Mouse (Mus musculus) stomach, embryonic 15.5 days (tissue): ENCODE results near the gene Gm9573. TPM values are rescaled to one million over a fixed set of nuclear protein-coding genes. Genes with fewer than 3 reads are reported as not detected.

Source experiments
- ATAC-seq: fragments of 200-750 bp; cut with Nextera tagmentation; 2 replicates; pipeline ENCODE4 v1.8.0; 2017; ENCODE audit warnings: low read depth, moderate number of reproducible peaks, moderate TSS enrichment; ENCODE audit not compliant: insufficient read depth, low FRiP score
- H3K27ac ChIP-seq: fragments of 300-500 bp; sonication (generic); 2 replicates; pipeline ENCODE4 v1.5.1; 2015; ENCODE audit warnings: mild to moderate bottlenecking, inconsistent platforms
- H3K27me3 ChIP-seq: fragments of 300-500 bp; sonication (generic); replicated peaks from 2 replicates; pipeline ENCODE4 v1.6.1; 2015; ENCODE audit warnings: inconsistent platforms
- H3K36me3 ChIP-seq: fragments of 300-500 bp; sonication (generic); 2 replicates; pipeline ENCODE4 v1.6.1; 2015; ENCODE audit warnings: inconsistent platforms
- H3K4me1 ChIP-seq: fragments of 300-500 bp; sonication (generic); 2 replicates; pipeline ENCODE4 v1.6.1; 2015; ENCODE audit warnings: inconsistent platforms
- H3K4me2 ChIP-seq: fragments of 300-500 bp; sonication (generic); 2 replicates; pipeline ENCODE4 v1.6.1; 2015; ENCODE audit warnings: mild to moderate bottlenecking, inconsistent platforms
- H3K4me3 ChIP-seq: fragments of 300-500 bp; sonication (generic); replicated peaks from 2 replicates; pipeline ENCODE4 v1.5.1; 2015; ENCODE audit warnings: inconsistent platforms
- H3K9ac ChIP-seq: fragments of 300-500 bp; sonication (generic); 2 replicates; pipeline ENCODE4 v1.6.1; 2015; ENCODE audit warnings: inconsistent platforms
- H3K9me3 ChIP-seq: fragments of 300-500 bp; sonication (generic); 2 replicates; pipeline ENCODE4 v1.6.1; 2016; ENCODE audit warnings: inconsistent platforms
- WGBS: fragments of 180-500 bp; shearing (Covaris S2); methylation state at CpG from one replicate; pipeline ENCODE4 v1.1.7; 2015; 5-methylcytosine and 5-hydroxymethylcytosine counted together
- polyA plus RNA-seq: library from polyadenylated mRNA; unstranded; fragments of >200 nt; fragmentation: Nextera tagmentation; extraction: Ambion mirVana; gene quantifications from 2 replicates; pipeline ENCODE4 v1.2.1, GENCODE M21; 2015

Gene Gm9573
- polyA plus RNA-seq, 1 experiment from 2014 or later = 0.89 TPM

DNA sequence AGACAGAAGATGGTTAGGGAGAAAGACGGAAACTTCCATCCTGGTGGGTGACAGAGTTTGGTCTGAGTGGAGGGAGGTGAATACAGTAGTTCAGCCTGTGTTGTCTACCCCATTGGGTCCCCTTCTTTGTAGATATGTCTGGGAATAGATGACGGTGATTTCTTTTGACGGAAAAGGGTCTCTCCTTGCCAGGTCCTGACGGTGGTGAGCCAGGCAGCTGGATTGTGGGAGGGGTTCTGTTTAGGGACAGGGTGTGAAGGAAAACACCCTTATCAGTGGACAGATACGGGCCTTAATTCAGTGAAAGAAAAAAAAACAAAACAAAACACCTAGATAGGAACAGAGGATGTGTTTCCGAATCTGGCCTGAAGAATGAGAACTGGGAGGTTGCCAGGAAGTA is 12.9 kb upstream of the Gm9573 start:
- WGBS = 42% methylated on average over 6 of the region's 6 CpGs
- H3K27ac ChIP-seq = peak overlapping the region; percentile 83
- H3K4me3 ChIP-seq = 0 out of 2 replicates have a peak overlapping the region, but pooled peaks have one; percentile 2

DNA sequence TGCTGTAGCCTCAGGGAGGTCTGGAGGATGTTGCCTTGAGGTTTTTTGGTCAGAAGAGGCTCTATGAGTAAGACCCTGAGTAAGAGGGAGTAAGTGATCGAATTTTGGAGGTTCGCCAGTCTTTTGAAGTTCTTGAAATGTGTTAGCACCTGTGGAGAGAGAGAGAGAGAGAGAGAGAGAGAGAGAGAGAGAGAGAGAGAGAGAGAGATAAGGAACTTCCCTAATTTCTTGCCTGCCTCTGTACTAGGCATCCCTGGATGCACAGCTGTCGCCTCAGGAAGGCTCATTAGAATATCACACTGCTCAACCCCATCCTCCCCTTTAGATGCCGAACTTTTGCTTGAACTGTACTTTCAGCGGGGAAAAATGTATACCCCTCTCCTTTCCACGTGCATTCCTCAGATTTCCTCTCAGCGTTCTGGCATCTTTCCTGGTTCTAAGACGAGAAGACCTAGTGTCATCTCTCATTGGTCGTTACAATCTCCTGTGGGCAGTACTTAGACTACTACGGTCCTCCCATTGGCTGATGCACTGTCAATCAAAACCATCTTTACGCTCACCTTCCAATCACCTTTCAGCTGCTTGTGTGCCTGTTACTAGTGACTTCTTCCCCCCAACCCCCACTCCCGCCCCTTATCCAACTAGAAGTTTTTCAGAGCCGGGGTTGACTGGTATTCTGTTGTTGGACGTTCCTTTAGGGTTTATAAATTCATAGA is 12.2 kb upstream of the Gm9573 start:
- H3K4me3 ChIP-seq = 0 out of 2 replicates have a peak overlapping the region, but pooled peaks have one; percentile 2
- peak overlapping the region; percentile 32; the same call in 1 of the 2 replicates for H3K4me2 ChIP-seq
- H3K27ac ChIP-seq = peak overlapping the region; percentile 83
- peaks cover 7% of the 10 kb centered on the region; the same call in 1 of the 2 replicates for H3K4me1 ChIP-seq
- peak; percentile 89 for ATAC-seq
- no peaks in the 10 kb centered on the region for H3K36me3 ChIP-seq
- H3K27me3 ChIP-seq = no peaks in the 10 kb centered on the region
- no peaks in the 10 kb centered on the region for H3K9me3 ChIP-seq
- WGBS = 19% methylated on average over 14 of the region's 14 CpGs
- no peak overlapping the region for H3K9ac ChIP-seq

More for the DNA sequence above, 12.9 kb upstream of the Gm9573 start:
- Histone ChIP-seq H3K4me1 (peaks cover 7% of the 10 kb centered on the region; the same call in 1 of the 2 replicates), H3K4me2 (peak overlapping the region; percentile 32; the same call in 1 of the 2 replicates), H3K9ac (no peak overlapping the region), H3K27me3 (no peaks in the 10 kb centered on the region), H3K36me3 (no peaks in the 10 kb centered on the region), H3K9me3 (no peaks in the 10 kb centered on the region)
- ATAC-seq = no peak

- H3K9me3 ChIP-seq = no peaks in the 10 kb centered on the region
- H3K4me1 ChIP-seq = peaks cover 7% of the 10 kb centered on the region; the same call in 1 of the 2 replicates
- WGBS = 30% methylated on average over 5 of the region's 5 CpGs
- ATAC-seq = no peak
- H3K9ac ChIP-seq = no peak overlapping the region
- no peak overlapping the region for H3K27ac ChIP-seq
- no peaks in the 10 kb centered on the region for H3K27me3 ChIP-seq
- no peak overlapping the region for H3K4me2 ChIP-seq
- no peak overlapping the region for H3K4me3 ChIP-seq
- H3K36me3 ChIP-seq = no peaks in the 10 kb centered on the region
These were observed 9.9 kb upstream of the Gm9573 start for GRCm38 (mm10) chr17:35636363-35636762.

- ATAC-seq = 0 out of 2 replicates have a peak, but pooled peaks have one; percentile 6
- H3K27ac ChIP-seq = 0 out of 2 replicates have a peak overlapping the region, but pooled peaks have one; percentile 31
- H3K9ac ChIP-seq = no peak overlapping the region
- no peaks in the 10 kb centered on the region for H3K36me3 ChIP-seq
- 2% methylated on average over 15 of the region's 15 CpGs for WGBS
- H3K4me1 ChIP-seq = peaks cover 7% of the 10 kb centered on the region; the same call in 1 of the 2 replicates
- no peaks in the 10 kb centered on the region for H3K27me3 ChIP-seq
- no peaks in the 10 kb centered on the region for H3K9me3 ChIP-seq
- H3K4me3 ChIP-seq = peak overlapping the region; percentile 40
- H3K4me2 ChIP-seq = peak overlapping the region; percentile 62
These were observed 9.3 kb upstream of the Gm9573 start for GRCm38 (mm10) chr17:35635699-35636111.

- Histone ChIP-seq H3K4me2 (no peak overlapping the region), H3K36me3 (no peaks in the 10 kb centered on the region), H3K4me3 (no peak overlapping the region), H3K9ac (no peak overlapping the region), H3K9me3 (no peaks in the 10 kb centered on the region), H3K27me3 (no peaks in the 10 kb centered on the region), H3K27ac (no peak overlapping the region), H3K4me1 (peaks cover 7% of the 10 kb centered on the region; the same call in 1 of the 2 replicates)
- ATAC-seq = no peak
- WGBS = 73% methylated on average over 3 of the region's 3 CpGs
These were observed 8.8 kb upstream of the Gm9573 start for GRCm38 (mm10) chr17:35635202-35635601.

- Histone ChIP-seq H3K4me3 (no peak overlapping the region), H3K9ac (no peak overlapping the region), H3K27me3 (no peaks in the 10 kb centered on the region), H3K27ac (0 out of 2 replicates have a peak overlapping the region, but pooled peaks have one; percentile 26), H3K4me1 (0 out of 2 replicates have a peak, but pooled peaks cover 2% of the 10 kb centered on the region), H3K9me3 (no peaks in the 10 kb centered on the region), H3K36me3 (no peaks in the 10 kb centered on the region), H3K4me2 (no peak overlapping the region)
- WGBS = 6% methylated on average over 1 of the region's 1 CpGs
- ATAC-seq = peak; percentile 51
These were observed 7.6 kb upstream of the Gm9573 start for GRCm38 (mm10) chr17:35633992-35634391.

DNA sequence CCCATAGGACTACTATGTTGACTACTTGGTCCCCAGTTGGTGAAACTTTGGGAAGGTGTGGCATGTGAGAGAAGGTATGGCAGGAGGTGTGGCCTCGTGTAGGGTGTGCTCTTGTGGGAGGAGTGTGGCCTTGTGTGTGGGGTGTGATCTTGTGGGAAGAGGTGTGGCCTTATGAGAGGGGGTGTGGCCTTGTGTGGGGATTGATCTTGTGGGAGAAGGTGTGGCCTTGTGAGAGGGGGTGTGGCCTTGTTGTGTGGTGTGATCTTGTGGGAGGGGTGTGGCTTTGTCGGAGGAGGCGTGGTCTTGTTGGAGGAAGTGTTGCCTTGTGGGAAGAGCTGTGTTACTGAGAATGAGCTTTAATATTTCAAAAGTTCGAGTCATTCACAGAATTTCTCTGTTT is 9.3 kb downstream of the Gm9573 start:
- Histone ChIP-seq H3K4me3 (no peak overlapping the region), H3K4me1 (no peaks in the 10 kb centered on the region), H3K9me3 (no peaks in the 10 kb centered on the region), H3K27me3 (no peaks in the 10 kb centered on the region), H3K36me3 (no peaks in the 10 kb centered on the region), H3K4me2 (no peak overlapping the region), H3K27ac (no peak overlapping the region), H3K9ac (no peak overlapping the region)
- WGBS = 73% methylated on average over 4 of the region's 4 CpGs
- no peak for ATAC-seq

GRCm38 (mm10) chr17:35601736-35602354 is 24.6 kb downstream of the Gm9573 start:
- peak; percentile 74 for ATAC-seq
- H3K9me3 ChIP-seq = no peaks in the 10 kb centered on the region

DNA sequence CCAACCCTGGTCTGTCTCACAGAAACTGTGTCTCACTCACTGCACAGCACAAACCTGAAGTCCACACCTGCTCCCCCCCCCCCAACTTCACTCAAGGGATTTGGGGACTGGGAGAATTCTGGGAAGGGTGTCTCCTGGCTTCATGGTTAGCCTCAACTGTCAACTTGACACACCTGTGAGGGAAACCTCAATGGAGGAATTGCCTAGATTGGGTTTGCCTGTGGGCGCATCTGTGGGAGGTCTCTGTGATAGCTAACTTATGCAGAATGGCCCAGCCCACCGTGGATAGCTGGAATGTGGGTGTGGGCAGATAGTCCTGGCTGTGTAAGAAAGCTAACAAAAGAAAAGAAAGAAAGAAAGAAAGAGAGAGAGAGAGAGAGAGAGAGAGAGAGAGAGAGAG is 25.2 kb downstream of the Gm9573 start, which contains the start of gene Sfta2:
Sfta2 (plus strand) TSS at position 301 of the 400 bp plus-strand sequence.
- Histone ChIP-seq H3K27me3 (no peaks in the 10 kb centered on the region), H3K4me3 (no peak within 1 kb of the TSS), H3K9me3 (no peaks in the 10 kb centered on the region), H3K9ac (no peak within 1 kb of the TSS), H3K4me1 (no peaks in the 10 kb centered on the region), H3K4me2 (peak within 1 kb of the TSS; percentile 23; the same call in 1 of the 2 replicates), H3K36me3 (no peaks in the 10 kb centered on the region), H3K27ac (peak within 1 kb of the TSS; percentile 63; the same call in 1 of the 2 replicates)
- WGBS = 30% methylated on average over 2 of the region's 2 CpGs
- ATAC-seq = peak; percentile 49; the same call in 1 of the 2 replicates

More at GRCm38 (mm10) chr17:35601736-35602354, 24.6 kb downstream of the Gm9573 start:
- Histone ChIP-seq H3K4me3 (no peak overlapping the region), H3K36me3 (no peaks in the 10 kb centered on the region), H3K4me2 (peak overlapping the region; percentile 23; the same call in 1 of the 2 replicates), H3K4me1 (no peaks in the 10 kb centered on the region), H3K9ac (no peak overlapping the region), H3K27me3 (no peaks in the 10 kb centered on the region), H3K27ac (peak overlapping the region; percentile 26; the same call in 1 of the 2 replicates)
- WGBS = 27% methylated on average over 8 of the region's 8 CpGs

GRCm38 (mm10) chr17:35597399-35597798 is 29.0 kb downstream of the Gm9573 start:
- Histone ChIP-seq H3K36me3 (no peaks in the 10 kb centered on the region), H3K27me3 (no peaks in the 10 kb centered on the region), H3K9me3 (no peaks in the 10 kb centered on the region), H3K9ac (no peak overlapping the region), H3K4me2 (no peak overlapping the region), H3K27ac (0 out of 2 replicates have a peak overlapping the region, but pooled peaks have one; percentile 1), H3K4me3 (no peak overlapping the region), H3K4me1 (no peaks in the 10 kb centered on the region)
- ATAC-seq = no peak
- 89% methylated on average over 3 of the region's 3 CpGs for WGBS

GRCm38 (mm10) chr17:35594456-35594855 is 32.0 kb downstream of the Gm9573 start:
- 82% methylated on average over 7 of the region's 7 CpGs for WGBS
- ATAC-seq = no peak
- Histone ChIP-seq H3K9ac (no peak overlapping the region), H3K9me3 (no peaks in the 10 kb centered on the region), H3K4me1 (no peaks in the 10 kb centered on the region), H3K4me3 (no peak overlapping the region), H3K4me2 (no peak overlapping the region), H3K36me3 (no peaks in the 10 kb centered on the region), H3K27ac (no peak overlapping the region), H3K27me3 (no peaks in the 10 kb centered on the region)

DNA sequence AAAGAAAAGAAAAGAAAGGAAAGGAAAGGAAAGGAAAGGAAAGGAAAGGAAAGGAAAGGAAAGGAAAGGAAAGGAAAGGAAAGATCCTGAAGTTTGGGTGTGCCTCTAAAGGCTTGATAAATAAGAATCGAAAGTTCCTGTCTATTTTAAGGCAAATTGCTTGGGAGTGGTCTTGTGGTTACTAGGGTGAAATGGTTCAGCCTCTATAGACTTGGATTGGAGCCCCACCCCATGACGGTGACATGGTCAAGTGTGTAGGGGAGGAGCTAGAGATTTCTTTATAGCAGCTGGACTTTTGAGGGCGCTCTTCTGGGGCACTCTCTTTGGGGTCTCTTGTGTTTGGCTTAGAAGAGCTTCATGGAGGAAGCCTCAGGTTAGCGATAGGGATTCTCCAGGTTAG is 32.7 kb downstream of the Gm9573 start:
- Histone ChIP-seq H3K4me3 (no peak overlapping the region), H3K27me3 (no peaks in the 10 kb centered on the region), H3K27ac (no peak overlapping the region), H3K9ac (no peak overlapping the region), H3K9me3 (no peaks in the 10 kb centered on the region), H3K36me3 (no peaks in the 10 kb centered on the region), H3K4me1 (no peaks in the 10 kb centered on the region), H3K4me2 (no peak overlapping the region)
- 26% methylated on average over 4 of the region's 4 CpGs for WGBS
- ATAC-seq = no peak
